ENCODE assay signal across 26 mouse cellular contexts in the genomic region with DNA sequence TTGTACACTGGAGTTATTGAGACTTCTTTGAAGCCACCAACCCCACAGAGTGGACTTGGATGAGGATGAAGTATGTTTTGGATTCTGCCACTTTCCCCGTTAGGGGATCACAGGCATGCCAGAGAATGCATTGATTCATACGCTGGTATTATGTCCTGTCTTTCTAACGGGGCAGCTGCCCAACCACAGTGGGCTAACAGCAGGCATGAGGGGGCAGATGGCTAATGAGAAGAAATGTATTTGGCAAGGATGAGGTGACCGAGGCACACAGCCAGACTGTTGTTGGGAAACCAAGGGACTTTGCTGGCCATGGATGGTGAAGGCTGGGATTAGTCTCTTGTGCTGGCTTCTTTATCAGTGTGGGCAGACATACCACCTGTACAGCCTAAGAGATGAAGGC.
DNase-seq lines count a peak whose midpoint lies in the region; ATAC-seq and TF ChIP-seq lines count a peak whose summit lies in the region.
"Had no signal": no experiment of that assay in that cellular context is flagged by ENCODE, and none has a peak within 500 bp of the region (broad histone marks: within the 10 kb centered on the region; RNA-seq: fewer than 3 reads in every experiment).

No protein-coding gene starts in this region.

- intact Hi-C loops in left cerebral cortex, postnatal 4 days (cut with DNase I) = no loop called here
- intact Hi-C loops in left cerebral cortex, postnatal 25 days (cut with DNase I) = no loop called here

- H3K27me3 ChIP-seq in forebrain, embryonic 13.5 days = no peaks in the 10 kb centered on the region
- no peaks in the 10 kb centered on the region for H3K27me3 ChIP-seq in forebrain, embryonic 12.5 days
- H3K27me3 ChIP-seq in hindbrain, embryonic 16.5 days (replicated peaks; ENCODE audit: control insufficient read depth, insufficient read depth, low read length) = no peaks in the 10 kb centered on the region; the same call in 1 of the 2 replicates
- H3K27me3 ChIP-seq in hindbrain, embryonic 13.5 days = peaks cover 6% of the 10 kb centered on the region; the same call in 1 of the 2 replicates
- H3K27me3 ChIP-seq in forebrain, postnatal 0 days (ENCODE audit: insufficient read depth, low read length) = no peaks in the 10 kb centered on the region; the same call in 1 of the 2 replicates
- H3K27me3 ChIP-seq: liver, embryonic 12.5 days; neural tube, embryonic 13.5 days had no signal

- H3K4me3 ChIP-seq in forebrain, embryonic 13.5 days = no peak overlapping the region
- no peak overlapping the region for H3K4me3 ChIP-seq in forebrain, embryonic 12.5 days (replicated peaks)
- H3K4me3 ChIP-seq in hindbrain, embryonic 16.5 days (ENCODE audit: low read length) = no peak overlapping the region
- no peak overlapping the region for H3K4me3 ChIP-seq in hindbrain, embryonic 13.5 days
- H3K4me3 ChIP-seq in forebrain, postnatal 0 days (ENCODE audit: low read depth, low read length) = no peak overlapping the region
- H3K4me3 ChIP-seq: heart, adult 2 months; heart, embryonic 12.5 days; kidney, embryonic 15.5 days; left cerebral cortex, adult 2 months; liver, embryonic 12.5 days; midbrain, embryonic 12.5 days; neural tube, embryonic 13.5 days had no signal

- ATAC-seq in forebrain, embryonic 13.5 days = peak; percentile 64
- no peak for ATAC-seq in forebrain, embryonic 12.5 days (ENCODE audit: low FRiP score)
- peak; percentile 74 for ATAC-seq in hindbrain, embryonic 16.5 days
- no peak for ATAC-seq in hindbrain, embryonic 13.5 days (ENCODE audit: low FRiP score)
- peak; percentile 25; the same call in 1 of the 2 replicates for ATAC-seq in forebrain, postnatal 0 days
- ATAC-seq: CD4-positive, CD25-positive, alpha-beta regulatory T cell, adult 4 months; liver, embryonic 12.5 days; liver, postnatal 0 days had no signal

- peaks cover 33% of the 10 kb centered on the region for H3K4me1 ChIP-seq in forebrain, embryonic 13.5 days
- H3K4me1 ChIP-seq in forebrain, embryonic 12.5 days = peaks cover 24% of the 10 kb centered on the region
- H3K4me1 ChIP-seq in hindbrain, embryonic 16.5 days (ENCODE audit: control insufficient read depth, insufficient read depth, low read depth, low read length) = peaks cover 6% of the 10 kb centered on the region
- H3K4me1 ChIP-seq in hindbrain, embryonic 13.5 days (replicated peaks) = peaks cover 24% of the 10 kb centered on the region
- peaks cover 6% of the 10 kb centered on the region for H3K4me1 ChIP-seq in forebrain, postnatal 0 days (ENCODE audit: insufficient read depth)

- H3K4me2 ChIP-seq in forebrain, embryonic 13.5 days = no peak overlapping the region
- H3K4me2 ChIP-seq in forebrain, embryonic 12.5 days = no peak overlapping the region
- no peak overlapping the region for H3K4me2 ChIP-seq in hindbrain, embryonic 16.5 days (ENCODE audit: low read length)
- H3K4me2 ChIP-seq in hindbrain, embryonic 13.5 days = no peak overlapping the region
- H3K4me2 ChIP-seq in forebrain, postnatal 0 days (ENCODE audit: low read depth) = no peak overlapping the region
- H3K4me2 ChIP-seq: heart, embryonic 12.5 days; kidney, embryonic 15.5 days; liver, embryonic 12.5 days; midbrain, embryonic 12.5 days; neural tube, embryonic 13.5 days had no signal

- DNase-seq in left cerebral cortex, postnatal 4 days = peak; percentile 93
- DNase-seq in left cerebral cortex, postnatal 25 days (ENCODE audit: low spot score in 2 of 2) = no peak
- peak; percentile 58 for DNase-seq in forebrain, postnatal 0 days
- DNase-seq: adrenal gland, postnatal 36 days; cerebellum, adult 8-10 months; heart, adult 2 months; heart, postnatal 4 days; kidney, adult 18-20 months; kidney, postnatal 25 days; liver, postnatal 0 days; lung, postnatal 36 days; right cerebral cortex, postnatal 4 days; thymus, adult 18-20 months; thymus, postnatal 25 days had no signal

- no peak overlapping the region for H3K27ac ChIP-seq in forebrain, embryonic 13.5 days
- no peak overlapping the region for H3K27ac ChIP-seq in forebrain, embryonic 12.5 days
- no peak overlapping the region for H3K27ac ChIP-seq in hindbrain, embryonic 16.5 days (ENCODE audit: low read depth, low read length)
- H3K27ac ChIP-seq in hindbrain, embryonic 13.5 days = no peak overlapping the region
- no peak overlapping the region for H3K27ac ChIP-seq in forebrain, postnatal 0 days (ENCODE audit: low read depth, low read length)
- H3K27ac ChIP-seq: heart, adult 2 months; kidney, embryonic 15.5 days; left cerebral cortex, adult 2 months; liver, embryonic 12.5 days; midbrain, embryonic 12.5 days; neural tube, embryonic 13.5 days; stomach, postnatal 0 days had no signal

- no peak for TF ChIP-seq CTCF in forebrain, postnatal 0 days (IDR thresholded peaks at IDR 0.05; ENCODE audit: low read depth)

- no peak overlapping the region for H3K9ac ChIP-seq in forebrain, embryonic 13.5 days
- H3K9ac ChIP-seq in forebrain, embryonic 12.5 days = no peak overlapping the region
- H3K9ac ChIP-seq in hindbrain, embryonic 16.5 days (ENCODE audit: low read depth, low read length) = no peak overlapping the region
- no peak overlapping the region for H3K9ac ChIP-seq in hindbrain, embryonic 13.5 days
- no peak overlapping the region for H3K9ac ChIP-seq in forebrain, postnatal 0 days
- H3K9ac ChIP-seq: heart, embryonic 12.5 days; kidney, embryonic 15.5 days; liver, embryonic 12.5 days; liver, postnatal 0 days; midbrain, embryonic 12.5 days; neural tube, embryonic 13.5 days had no signal

- H3K9me3 ChIP-seq in forebrain, embryonic 13.5 days (replicated peaks) = no peaks in the 10 kb centered on the region
- no peaks in the 10 kb centered on the region for H3K9me3 ChIP-seq in forebrain, embryonic 12.5 days
- H3K9me3 ChIP-seq in hindbrain, embryonic 16.5 days (ENCODE audit: control insufficient read depth, low read length) = no peaks in the 10 kb centered on the region
- no peaks in the 10 kb centered on the region for H3K9me3 ChIP-seq in hindbrain, embryonic 13.5 days
- no peaks in the 10 kb centered on the region for H3K9me3 ChIP-seq in forebrain, postnatal 0 days (ENCODE audit: low read length)
- H3K9me3 ChIP-seq: heart, embryonic 12.5 days; kidney, embryonic 15.5 days; liver, embryonic 12.5 days; midbrain, embryonic 12.5 days; neural tube, embryonic 13.5 days had no signal

- no peaks in the 10 kb centered on the region for H3K36me3 ChIP-seq in forebrain, embryonic 13.5 days (ENCODE audit: poor library complexity, severe bottlenecking)
- no peaks in the 10 kb centered on the region for H3K36me3 ChIP-seq in forebrain, embryonic 12.5 days (replicated peaks)
- no peaks in the 10 kb centered on the region for H3K36me3 ChIP-seq in hindbrain, embryonic 16.5 days (ENCODE audit: control insufficient read depth, insufficient read depth, low read length)
- H3K36me3 ChIP-seq in hindbrain, embryonic 13.5 days = no peaks in the 10 kb centered on the region
- H3K36me3 ChIP-seq in forebrain, postnatal 0 days (ENCODE audit: insufficient read depth) = no peaks in the 10 kb centered on the region
- H3K36me3 ChIP-seq: heart, embryonic 12.5 days; kidney, embryonic 15.5 days; liver, embryonic 12.5 days; midbrain, embryonic 12.5 days; neural tube, embryonic 13.5 days had no signal

- WGBS in forebrain, embryonic 13.5 days = 47% methylated on average over 4 of the region's 4 CpGs
- WGBS in forebrain, embryonic 12.5 days = 62% methylated on average over 4 of the region's 4 CpGs
- 54% methylated on average over 4 of the region's 4 CpGs for WGBS in hindbrain, embryonic 16.5 days
- 54% methylated on average over 4 of the region's 4 CpGs for WGBS in hindbrain, embryonic 13.5 days
- 26% methylated on average over 4 of the region's 4 CpGs for WGBS in forebrain, postnatal 0 days

Comparison
In these comparisons a context has a peak if more than half of its experiments do, and no peak if none do; other contexts are left out.
1. ATAC-seq: peak in forebrain, embryonic 13.5 days (single experiment), hindbrain, embryonic 16.5 days (single experiment) and forebrain, postnatal 0 days (single experiment); none in forebrain, embryonic 12.5 days (single experiment) and hindbrain, embryonic 13.5 days (single experiment).
2. DNase-seq: peak in left cerebral cortex, postnatal 4 days (single experiment) and forebrain, postnatal 0 days (single experiment); none in left cerebral cortex, postnatal 25 days (0 of 2).